Mouse (Mus musculus) limb, embryonic 14.5 days (tissue): ENCODE results near the gene Kpna6. TPM values are rescaled to one million over a fixed set of nuclear protein-coding genes. Genes with fewer than 3 reads are reported as not detected.

ENCODE experiments used
- ATAC-seq: fragments of 200-750 bp; cut with Nextera tagmentation; 2 replicates; pipeline ENCODE4 v1.8.0; 2017; ENCODE audit warnings: low read depth, moderate number of reproducible peaks, moderate TSS enrichment; ENCODE audit not compliant: low FRiP score
- DNase-seq: peaks from one replicate; pipeline ENCODE4 v3.0.0-alpha.2; 2015; ENCODE audit warnings: low spot score
- H3K27ac ChIP-seq: fragments of 300-500 bp; sonication (generic); replicated peaks from 2 replicates; pipeline ENCODE4 v1.5.1; 2014; ENCODE audit warnings: low read depth, mild to moderate bottlenecking, low read length, moderate library complexity, mixed read lengths
- H3K27me3 ChIP-seq: fragments of 300-500 bp; sonication (generic); 2 replicates; pipeline ENCODE4 v1.6.1; 2014; ENCODE audit warnings: low read length, mixed read lengths; ENCODE audit not compliant: control insufficient read depth, insufficient read depth
- H3K36me3 ChIP-seq: fragments of 300-500 bp; sonication (generic); 2 replicates; pipeline ENCODE4 v1.6.1; 2014; ENCODE audit warnings: mild to moderate bottlenecking, low read length, moderate library complexity, mixed read lengths; ENCODE audit not compliant: control insufficient read depth, insufficient read depth
- H3K4me1 ChIP-seq: fragments of 300-500 bp; sonication (generic); 2 replicates; pipeline ENCODE4 v1.6.1; 2014; ENCODE audit warnings: antibody characterized with exemption, low read length, mixed read lengths; ENCODE audit not compliant: control insufficient read depth, insufficient read depth
- H3K4me2 ChIP-seq: fragments of 300-500 bp; sonication (generic); replicated peaks from 2 replicates; pipeline ENCODE4 v1.6.1; 2014; ENCODE audit warnings: low read depth, mild to moderate bottlenecking, low read length, moderate library complexity; ENCODE audit not compliant: severe bottlenecking
- H3K4me3 ChIP-seq: fragments of 300-500 bp; sonication (generic); replicated peaks from 2 replicates; pipeline ENCODE4 v1.5.1; 2014; ENCODE audit warnings: low read length
- H3K9ac ChIP-seq: fragments of 300-500 bp; sonication (generic); 2 replicates; pipeline ENCODE4 v1.6.1; 2014; ENCODE audit warnings: mild to moderate bottlenecking, low read depth, low read length, moderate library complexity; ENCODE audit not compliant: severe bottlenecking
- H3K9me3 ChIP-seq: fragments of 300-500 bp; sonication (generic); 2 replicates; pipeline ENCODE4 v1.6.1; 2016; ENCODE audit warnings: low read length; ENCODE audit not compliant: control insufficient read depth
- POLR2A ChIP-seq: fragments of 200-500 bp; IDR thresholded peaks from 2 replicates; pipeline ENCODE4 v1.8.0; 2012; ENCODE audit warnings: inconsistent platforms, mild to moderate bottlenecking, moderate library complexity, borderline replicate concordance; ENCODE audit not compliant: insufficient read depth, insufficient read length; ENCODE audit errors: extremely low read depth
- WGBS: fragments of 180-500 bp; shearing (Covaris S2); extraction: QIAGEN DNeasy Blood & Tissue Kit; methylation state at CpG from one replicate; pipeline ENCODE4 v1.1.7; 2014; 5-methylcytosine and 5-hydroxymethylcytosine counted together
- polyA plus RNA-seq, 2 experiments: library from polyadenylated mRNA; depleted of rRNA in 1 of 2; stranded (reverse) in 1 of 2; unstranded in 1 of 2; fragments of >200 nt; fragmentation: Nextera tagmentation in 1 of 2; extraction: Ambion mirVana in 1 of 2; gene quantifications; 2 replicates each; pipeline versions ENCODE4 v1.2.1 to v1.2.3; 2012 to 2014

Gene Kpna6
- polyA plus RNA-seq, 2 experiments, result 14.6 to 35.2 TPM

GRCm38 (mm10) chr4:129617121-129617641, 55.4 kb downstream of the Kpna6 start:
- H3K27me3 ChIP-seq, result no peaks in the 10 kb centered on the region
- no peak overlapping the region for H3K4me3 ChIP-seq
- H3K4me2 ChIP-seq, result no peak overlapping the region
- no peak overlapping the region for H3K27ac ChIP-seq
- no peaks in the 10 kb centered on the region for H3K9me3 ChIP-seq
- no peak overlapping the region for H3K9ac ChIP-seq
- peaks cover 6% of the 10 kb centered on the region for H3K4me1 ChIP-seq
- WGBS, result 90% methylated on average over 7 of the region's 7 CpGs
- no peak for ATAC-seq
- DNase-seq, result no peak
- peaks cover 8% of the 10 kb centered on the region for H3K36me3 ChIP-seq
- TF ChIP-seq POLR2A, result no peak

GRCm38 (mm10) chr4:129616631-129617030, 55.9 kb downstream of the Kpna6 start:
- Histone ChIP-seq H3K27ac (no peak overlapping the region), H3K4me1 (peaks cover 6% of the 10 kb centered on the region), H3K4me3 (no peak overlapping the region), H3K9ac (no peak overlapping the region), H3K4me2 (no peak overlapping the region), H3K27me3 (no peaks in the 10 kb centered on the region), H3K36me3 (peaks cover 8% of the 10 kb centered on the region), H3K9me3 (no peaks in the 10 kb centered on the region)
- ATAC-seq, result no peak
- DNase-seq, result no peak
- 91% methylated on average over 3 of the region's 3 CpGs for WGBS
- no peak for TF ChIP-seq POLR2A

- no peak for DNase-seq
- Histone ChIP-seq H3K9ac (no peak overlapping the region), H3K4me3 (no peak overlapping the region), H3K4me1 (peaks cover 6% of the 10 kb centered on the region), H3K27me3 (no peaks in the 10 kb centered on the region), H3K27ac (no peak overlapping the region), H3K9me3 (no peaks in the 10 kb centered on the region), H3K36me3 (peaks cover 8% of the 10 kb centered on the region), H3K4me2 (no peak overlapping the region)
- TF ChIP-seq POLR2A, result no peak
- WGBS, result 89% methylated on average over 9 of the region's 9 CpGs
- no peak for ATAC-seq
Observed at GRCm38 (mm10) chr4:129615801-129616290, 56.7 kb downstream of the Kpna6 start.

GRCm38 (mm10) chr4:129614093-129614492, 58.5 kb downstream of the Kpna6 start, which contains the start of gene Dcdc2b:
Gene Dcdc2b (minus strand): TSS chr4:129614257.
- ATAC-seq (no peak), DNase-seq (no peak)
- no peaks in the 10 kb centered on the region for H3K9me3 ChIP-seq
- H3K27ac ChIP-seq, result no peak within 1 kb of the TSS
- no peak for TF ChIP-seq POLR2A
- peaks cover 12% of the 10 kb centered on the region for H3K36me3 ChIP-seq
- 74% methylated on average over 6 of the region's 6 CpGs for WGBS
- H3K4me1 ChIP-seq, result peaks cover 6% of the 10 kb centered on the region
- no peak within 1 kb of the TSS for H3K9ac ChIP-seq
- H3K4me2 ChIP-seq, result no peak within 1 kb of the TSS
- no peak within 1 kb of the TSS for H3K4me3 ChIP-seq
- no peaks in the 10 kb centered on the region for H3K27me3 ChIP-seq

GRCm38 (mm10) chr4:129610472-129610871, 62.1 kb downstream of the Kpna6 start:
- Histone ChIP-seq H3K27me3 (no peaks in the 10 kb centered on the region), H3K4me3 (no peak overlapping the region), H3K36me3 (peaks cover 29% of the 10 kb centered on the region), H3K4me1 (no peaks in the 10 kb centered on the region), H3K9me3 (no peaks in the 10 kb centered on the region), H3K9ac (no peak overlapping the region), H3K27ac (no peak overlapping the region), H3K4me2 (no peak overlapping the region)
- WGBS, result 66% methylated on average over 4 of the region's 4 CpGs
- DNase-seq, result no peak
- ATAC-seq, result no peak
- no peak for TF ChIP-seq POLR2A
